Mouse (Mus musculus) heart, adult 11 months (tissue): ENCODE data around the gene Hist1h2ak.
"Not testable (repeated sequence)": the region's sequence is repeated elsewhere in the genome, so short reads cannot be mapped to it uniquely, and the experiment has no call there.

Source experiments
- DNase-seq: peaks from one replicate; pipeline ENCODE4 v3.0.0; 2022

Hist1h2ak gene

DNA sequence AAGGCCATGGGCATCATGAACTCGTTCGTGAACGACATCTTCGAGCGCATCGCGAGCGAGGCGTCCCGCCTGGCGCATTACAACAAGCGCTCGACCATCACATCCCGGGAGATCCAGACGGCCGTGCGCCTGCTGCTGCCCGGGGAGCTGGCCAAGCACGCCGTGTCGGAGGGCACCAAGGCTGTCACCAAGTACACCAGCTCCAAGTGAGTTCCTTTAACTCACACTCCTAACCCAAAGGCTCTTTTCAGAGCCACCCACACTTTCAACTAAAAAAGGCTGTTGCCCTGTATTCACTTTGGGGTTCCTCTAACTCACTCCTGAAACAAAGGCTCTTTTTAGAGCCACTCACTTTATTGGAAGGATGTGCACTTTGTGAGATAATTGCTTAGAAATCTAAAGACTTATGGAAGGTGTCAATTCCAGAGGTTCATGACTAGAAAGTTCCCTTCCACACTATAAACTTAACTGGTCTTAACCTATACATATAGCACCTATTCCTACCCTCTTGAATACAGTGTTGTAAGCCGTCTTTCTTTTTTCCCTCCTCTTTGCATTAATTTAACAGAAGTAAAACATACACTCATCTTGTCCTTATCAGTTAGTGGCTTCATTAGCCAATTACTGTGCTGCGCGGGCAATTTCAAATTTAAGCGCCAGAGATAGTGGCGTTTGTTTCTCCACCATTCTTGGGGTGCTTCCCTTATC lies 821 bp upstream of the Hist1h2ak start:
- not testable (repeated sequence) for DNase-seq

DNA sequence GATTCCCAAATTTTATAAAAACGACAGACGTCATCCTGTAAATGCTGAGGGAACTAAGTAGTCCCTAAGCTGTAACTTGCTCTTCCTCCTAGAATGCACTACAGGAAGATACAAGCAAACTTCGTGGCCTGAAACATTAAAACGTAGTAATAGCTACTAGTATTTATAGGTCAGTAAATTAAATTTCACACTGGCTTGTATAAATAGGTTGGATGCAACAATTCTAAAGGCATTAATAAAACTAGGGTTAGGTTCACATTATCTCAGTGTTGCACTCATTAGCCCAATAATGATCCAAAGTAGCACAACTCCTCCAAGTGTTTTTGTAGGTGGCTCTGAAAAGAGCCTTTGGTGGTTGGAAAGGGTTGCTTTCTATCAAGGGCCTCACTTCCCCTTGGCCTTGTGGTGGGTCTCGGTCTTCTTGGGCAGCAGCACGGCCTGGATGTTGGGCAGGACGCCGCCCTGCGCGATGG lies 540 bp downstream of the Hist1h2ak start:
- DNase-seq = no peak

GRCm38 (mm10) chr13:21752356-21752755 lies 1.3 kb downstream of the Hist1h2ak start:
- DNase-seq = peak; percentile 22

DNA sequence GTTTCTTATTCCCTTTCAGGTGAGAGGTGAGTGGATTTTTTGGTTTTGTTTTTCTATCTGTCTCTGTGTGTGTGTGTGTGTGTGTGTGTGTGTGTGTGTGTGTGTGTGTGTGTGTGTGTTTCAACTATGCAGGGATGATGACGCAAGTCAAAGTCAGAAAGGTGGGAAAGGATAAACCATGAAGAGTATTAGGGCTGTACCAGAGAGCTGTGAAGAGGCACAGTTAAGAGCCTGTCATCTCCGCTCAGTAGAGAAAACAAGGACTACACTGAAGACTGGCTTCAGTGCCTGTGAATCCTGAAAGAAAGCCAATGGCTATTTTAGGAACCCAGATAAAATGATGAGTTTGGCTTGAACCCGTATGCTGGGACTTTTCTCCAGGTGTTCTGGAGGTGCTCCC lies 1.8 kb downstream of the Hist1h2ak start:
- DNase-seq = peak; percentile 23

- DNase-seq = no peak
These were observed 2.2 kb downstream of the Hist1h2ak start for GRCm38 (mm10) chr13:21751417-21751816.

DNA sequence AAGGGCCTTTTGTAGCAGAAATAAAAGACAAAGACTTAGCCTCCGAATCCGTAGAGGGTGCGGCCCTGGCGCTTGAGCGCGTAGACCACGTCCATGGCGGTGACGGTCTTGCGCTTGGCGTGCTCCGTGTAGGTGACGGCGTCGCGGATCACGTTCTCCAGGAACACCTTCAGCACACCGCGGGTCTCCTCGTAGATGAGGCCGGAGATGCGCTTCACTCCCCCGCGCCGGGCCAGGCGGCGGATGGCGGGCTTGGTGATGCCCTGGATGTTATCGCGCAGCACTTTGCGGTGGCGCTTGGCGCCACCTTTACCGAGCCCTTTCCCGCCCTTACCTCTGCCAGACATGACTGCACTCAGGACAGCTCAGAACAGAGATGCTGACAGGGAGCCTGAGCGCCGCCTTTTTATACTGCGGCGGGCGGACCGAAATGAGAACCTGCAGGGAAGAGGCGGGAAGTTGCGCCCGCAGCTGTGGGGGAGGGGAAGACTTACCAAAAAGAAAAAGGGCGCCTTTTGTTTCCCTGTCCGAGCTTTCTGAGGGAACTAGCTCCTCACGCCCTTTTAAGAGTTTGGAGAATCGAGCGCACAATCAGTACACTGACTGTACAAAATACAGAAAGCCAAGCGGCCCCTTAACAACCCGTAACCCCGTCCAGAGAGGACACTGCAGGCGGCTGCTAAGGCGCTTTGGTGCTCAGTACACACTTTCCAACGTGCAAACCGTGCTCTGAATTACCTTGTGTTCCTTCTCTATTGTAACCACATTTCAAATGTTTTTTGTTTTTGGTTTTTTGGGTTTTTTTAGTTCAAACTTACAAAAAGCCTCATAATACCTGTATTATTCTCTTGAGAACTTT lies 3.2 kb downstream of the Hist1h2ak start, which contains the start of gene Hist1h4k:
TSS of gene Hist1h4k (minus strand) at position 347 of the 859 bp plus-strand sequence.
- peak; percentile 99 for DNase-seq

DNA sequence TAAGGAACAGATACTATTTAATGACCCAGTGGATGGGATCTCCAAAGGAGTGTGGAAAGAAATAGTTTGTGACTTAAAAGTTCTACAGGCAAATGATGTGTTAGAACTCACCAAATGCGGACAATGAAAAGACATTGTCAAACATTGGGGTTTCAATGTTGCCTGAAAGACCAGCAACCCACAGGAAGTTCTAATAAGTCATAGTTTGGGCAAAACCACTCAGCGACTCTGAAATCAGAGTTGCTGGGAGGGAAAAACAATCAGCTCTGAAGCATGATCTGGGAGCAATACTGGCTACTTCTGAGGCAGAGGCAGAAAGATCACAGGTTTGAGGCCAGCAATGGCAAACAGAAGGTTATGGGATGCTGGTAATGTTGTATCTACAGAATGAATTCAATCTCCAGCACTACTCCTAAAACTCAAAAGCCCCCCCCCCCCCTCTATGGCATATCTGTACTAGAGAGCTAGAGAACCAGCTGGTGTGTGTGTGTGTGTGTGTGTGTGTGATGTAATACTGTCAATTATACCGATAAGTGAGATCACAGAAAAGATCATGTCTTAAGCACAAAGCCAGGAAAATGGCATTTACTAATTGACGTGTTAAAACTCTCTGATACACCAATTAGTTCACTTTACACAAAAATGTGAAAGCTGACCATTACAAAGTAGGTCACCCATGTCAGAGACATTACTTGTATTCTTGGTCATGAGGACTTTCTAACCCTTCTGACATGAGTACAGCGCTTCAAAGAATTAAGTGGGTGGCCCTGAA lies 4.1 kb downstream of the Hist1h2ak start:
- DNase-seq = peak; percentile 67

GRCm38 (mm10) chr13:21745006-21745405 lies 8.6 kb downstream of the Hist1h2ak start:
- DNase-seq = no peak

- peak; percentile 97 for DNase-seq
These were observed 18.5 kb downstream of the Hist1h2ak start, which contains the start of gene Hist1h4j for GRCm38 (mm10) chr13:21734906-21735767. Gene Hist1h4j, plus strand, starts transcription at chr13:21735064.

GRCm38 (mm10) chr13:21734010-21734905 lies 19.4 kb downstream of the Hist1h2ak start:
- DNase-seq = peak; percentile 96

DNA sequence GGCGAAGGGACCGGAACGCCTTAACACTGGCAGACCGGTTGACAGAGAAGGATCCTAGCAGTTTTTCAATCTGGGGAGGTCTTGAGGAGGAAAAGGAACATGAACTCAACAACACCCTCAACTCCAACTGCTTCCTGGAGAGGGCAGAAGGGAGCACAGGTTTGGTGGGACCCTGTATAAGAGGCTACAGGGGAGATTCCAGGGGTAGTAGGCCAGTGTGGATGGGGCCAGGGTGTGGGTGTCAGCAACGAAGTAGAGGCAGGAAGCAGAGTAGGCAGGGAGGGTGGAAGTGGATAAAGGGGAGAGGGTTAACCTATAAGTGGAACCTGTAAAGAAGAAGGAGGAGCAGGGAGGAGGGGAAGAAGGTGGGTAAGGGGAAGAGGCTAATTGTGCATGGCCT lies 20.2 kb downstream of the Hist1h2ak start:
- DNase-seq = no peak

- DNase-seq = no peak
These were observed 24.1 kb downstream of the Hist1h2ak start for GRCm38 (mm10) chr13:21729544-21729943.

GRCm38 (mm10) chr13:21727948-21728572 lies 25.6 kb downstream of the Hist1h2ak start:
- DNase-seq = no peak

- no peak for DNase-seq
These were observed 30.4 kb downstream of the Hist1h2ak start for GRCm38 (mm10) chr13:21722993-21723836.

- DNase-seq = no peak
These were observed 31.2 kb downstream of the Hist1h2ak start for GRCm38 (mm10) chr13:21722373-21722925.

DNA sequence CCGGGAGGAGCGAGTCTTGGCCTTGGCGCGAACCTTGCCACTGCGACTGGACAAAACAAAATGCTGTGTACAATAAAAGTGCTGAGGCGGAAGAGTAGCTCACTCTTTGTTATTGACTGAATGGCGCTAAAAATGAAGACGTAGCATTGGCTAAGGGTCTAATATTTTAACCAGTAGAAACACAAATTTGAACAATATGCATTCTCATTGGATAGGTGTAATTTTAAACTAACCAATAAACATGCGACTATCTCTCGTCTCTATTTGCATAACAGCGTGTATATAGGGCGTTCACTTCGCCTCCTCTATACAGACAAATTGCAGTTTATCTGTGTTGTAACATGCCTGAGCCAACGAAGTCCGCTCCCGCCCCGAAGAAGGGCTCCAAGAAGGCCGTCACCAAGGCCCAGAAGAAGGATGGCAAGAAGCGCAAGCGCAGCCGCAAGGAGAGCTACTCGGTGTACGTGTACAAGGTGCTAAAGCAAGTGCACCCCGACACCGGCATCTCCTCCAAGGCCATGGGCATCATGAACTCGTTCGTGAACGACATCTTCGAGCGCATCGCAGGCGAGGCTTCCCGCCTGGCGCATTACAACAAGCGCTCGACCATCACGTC lies 31.8 kb downstream of the Hist1h2ak start, which contains the start of gene Hist1h2bm:
TSS of gene Hist1h2bm (plus strand) at position 288 of the 616 bp plus-strand sequence.
- DNase-seq = peak; percentile 97

- DNase-seq = not testable (repeated sequence)
These were observed 32.4 kb downstream of the Hist1h2ak start for GRCm38 (mm10) chr13:21721107-21721756.
